Mouse (Mus musculus): ENCODE data around the gene Rhov. TPM values are rescaled to one million over a fixed set of nuclear protein-coding genes. Genes with fewer than 3 reads are reported as not detected.
A peak's percentile ranks its signal among the peaks of the same experiment; 100 is the strongest.

The Rhov gene
- polyA plus RNA-seq, 1 experiment from 2014 or later = 1.3 TPM

DNA sequence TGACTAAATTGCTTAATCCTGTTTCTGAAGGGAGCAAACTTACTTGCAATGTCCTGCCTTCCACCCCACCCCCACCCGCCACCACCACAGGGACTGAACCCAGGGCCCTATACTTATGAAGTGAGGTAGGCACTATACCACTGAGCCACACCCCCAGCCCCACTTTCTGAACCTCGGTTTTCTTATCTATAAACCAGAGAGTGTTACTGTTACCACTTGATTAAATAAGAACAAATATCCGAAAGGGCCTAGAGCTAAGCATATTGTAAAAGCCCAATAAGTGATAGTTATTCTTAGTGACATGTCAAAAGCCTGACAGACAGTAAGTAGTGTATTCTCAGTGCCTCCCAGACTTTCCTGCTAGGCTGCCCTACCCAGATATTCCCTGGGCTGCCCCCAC, 33.3 kb upstream of the Rhov start:
- Histone ChIP-seq H3K4me2 (no peak overlapping the region), H3K4me3 (ENCODE audit: low read depth, low read length) (no peak overlapping the region), H3K4me1 (ENCODE audit: control insufficient read depth, insufficient read depth, low read length) (peaks cover 19% of the 10 kb centered on the region), H3K27ac (ENCODE audit: low read depth, low read length) (no peak overlapping the region), H3K9me3 (ENCODE audit: control insufficient read depth, low read length) (no peaks in the 10 kb centered on the region), H3K36me3 (ENCODE audit: control insufficient read depth, insufficient read depth, low read length) (no peaks in the 10 kb centered on the region), H3K27me3 (ENCODE audit: control insufficient read depth, insufficient read depth, low read length) (no peaks in the 10 kb centered on the region), H3K9ac (ENCODE audit: low read length) (no peak overlapping the region)
- WGBS = 58% methylated on average over 3 of the region's 3 CpGs
- no peak for ATAC-seq (ENCODE audit: low FRiP score)
- no peak for DNase-seq (ENCODE audit: low spot score, missing footprints)

DNA sequence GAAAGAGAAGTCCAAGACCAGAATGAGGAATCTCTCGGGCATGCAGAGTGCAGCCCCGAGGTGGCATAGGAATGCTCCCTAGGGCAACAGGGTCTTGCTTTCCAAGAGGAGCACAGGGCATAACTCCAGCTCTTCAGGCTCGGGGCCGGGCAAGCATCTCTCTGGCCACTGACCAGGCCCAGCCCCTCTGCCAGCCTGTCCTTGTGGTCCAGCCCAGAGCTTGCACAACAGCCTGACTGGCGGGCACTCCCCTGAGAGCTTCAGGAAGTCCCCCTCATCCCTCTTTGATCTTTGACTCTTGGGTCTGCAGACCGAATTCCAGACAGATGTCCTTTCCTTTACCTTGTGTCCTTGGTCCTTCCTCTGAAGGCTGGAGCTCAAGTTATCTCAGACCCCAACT, 31.8 kb upstream of the Rhov start:
- WGBS = 70% methylated on average over 6 of the region's 6 CpGs
- Histone ChIP-seq H3K4me2 (no peak overlapping the region), H3K36me3 (ENCODE audit: control insufficient read depth, insufficient read depth, low read length) (no peaks in the 10 kb centered on the region), H3K9ac (ENCODE audit: low read length) (no peak overlapping the region), H3K4me1 (ENCODE audit: control insufficient read depth, insufficient read depth, low read length) (peaks cover 19% of the 10 kb centered on the region), H3K9me3 (ENCODE audit: control insufficient read depth, low read length) (no peaks in the 10 kb centered on the region), H3K27me3 (ENCODE audit: control insufficient read depth, insufficient read depth, low read length) (no peaks in the 10 kb centered on the region), H3K4me3 (ENCODE audit: low read depth, low read length) (no peak overlapping the region), H3K27ac (ENCODE audit: low read depth, low read length) (no peak overlapping the region)
- no peak for DNase-seq (ENCODE audit: low spot score, missing footprints)
- no peak for ATAC-seq (ENCODE audit: low FRiP score)

DNA sequence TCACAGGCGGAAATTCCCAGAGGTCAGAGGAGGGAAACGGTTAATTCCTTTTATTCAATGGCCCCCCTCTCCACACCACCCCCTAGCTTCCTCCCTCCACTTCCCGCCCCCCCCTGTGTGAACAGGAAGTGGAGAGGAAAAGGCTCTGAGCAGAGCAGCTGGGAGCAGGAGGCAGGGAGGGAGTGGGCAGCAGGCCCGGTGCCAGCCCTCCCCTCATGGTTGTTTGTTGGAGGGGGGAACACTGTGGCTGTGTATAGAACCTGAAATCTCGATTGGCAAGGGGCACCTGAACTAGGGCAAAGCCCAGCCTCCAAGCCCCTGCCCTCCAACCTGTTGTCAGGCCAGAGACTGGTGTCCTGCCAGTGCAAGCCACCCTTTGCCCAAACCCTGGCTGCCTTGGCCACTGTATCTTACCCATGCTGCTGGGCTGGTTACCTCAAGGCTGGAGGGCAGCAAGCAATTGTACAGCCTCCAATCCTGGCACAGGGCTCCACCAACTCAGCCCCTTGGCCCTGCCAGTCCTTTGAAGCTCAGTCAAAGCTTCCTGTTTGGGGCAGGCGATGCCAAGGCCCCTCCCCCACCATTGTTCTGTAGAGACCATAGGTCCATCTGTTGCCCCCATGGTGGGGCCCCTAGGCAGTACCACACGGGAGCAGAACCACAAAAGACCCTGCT, 29.9 kb upstream of the Rhov start:
- no peak overlapping the region for H3K4me3 ChIP-seq (ENCODE audit: low read depth, low read length)
- no peaks in the 10 kb centered on the region for H3K27me3 ChIP-seq (ENCODE audit: control insufficient read depth, insufficient read depth, low read length)
- no peaks in the 10 kb centered on the region for H3K9me3 ChIP-seq (ENCODE audit: control insufficient read depth, low read length)
- H3K4me2 ChIP-seq = no peak overlapping the region
- WGBS = 41% methylated on average over 7 of the region's 7 CpGs
- no peak overlapping the region for H3K27ac ChIP-seq (ENCODE audit: low read depth, low read length)
- ATAC-seq (ENCODE audit: low FRiP score) (peak; percentile 19; the same call in 1 of the 2 replicates), DNase-seq (ENCODE audit: low spot score, missing footprints) (no peak)
- H3K4me1 ChIP-seq (ENCODE audit: control insufficient read depth, insufficient read depth, low read length) = peaks cover 19% of the 10 kb centered on the region
- peaks cover 8% of the 10 kb centered on the region for H3K36me3 ChIP-seq (ENCODE audit: control insufficient read depth, insufficient read depth, low read length)
- H3K9ac ChIP-seq (ENCODE audit: low read length) = no peak overlapping the region

DNA sequence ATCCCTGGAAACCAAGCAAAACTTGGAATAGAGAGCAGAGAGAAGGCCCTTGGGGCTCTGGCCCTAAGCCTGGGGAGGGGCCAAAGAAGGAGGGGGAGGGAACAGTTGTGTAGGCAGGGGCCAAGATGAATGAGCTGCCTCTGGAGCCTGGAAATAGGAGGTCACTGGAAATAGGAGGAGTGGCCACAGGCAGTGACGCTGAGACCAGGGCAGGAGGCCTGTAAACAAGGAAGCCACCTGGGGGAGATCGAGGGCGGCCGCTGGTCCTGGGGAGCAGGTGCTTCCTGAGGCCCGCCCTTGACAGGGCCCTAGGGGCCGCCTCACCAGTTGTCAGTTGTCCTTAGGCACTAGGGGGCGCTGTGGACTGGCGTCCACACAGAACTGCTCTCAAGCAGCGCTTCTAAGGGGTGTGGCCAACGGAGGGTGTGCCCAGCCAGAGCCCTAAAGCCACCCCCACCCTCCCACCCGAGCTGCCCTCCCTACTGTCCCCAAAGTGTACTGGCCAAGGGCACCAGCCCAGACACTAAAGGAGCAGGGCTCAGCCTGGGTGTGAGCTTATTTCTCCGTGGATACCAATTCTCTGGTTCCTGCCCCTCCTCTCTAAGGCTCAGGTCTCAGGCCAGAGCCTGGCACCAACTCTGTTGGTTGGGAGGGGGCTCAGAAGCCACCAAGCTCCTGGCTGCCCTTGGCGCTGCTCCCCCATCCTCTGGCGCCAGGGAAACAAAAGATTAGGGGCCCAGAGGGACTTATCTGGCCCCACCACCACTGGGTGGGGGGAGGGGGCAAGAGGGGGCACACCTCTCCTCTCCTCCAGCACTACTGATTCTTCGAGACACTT, 29.1 kb upstream of the Rhov start:
- DNase-seq (ENCODE audit: low spot score, missing footprints) (peak; percentile 94), ATAC-seq (ENCODE audit: low FRiP score) (peak; percentile 86)
- H3K4me3 ChIP-seq (ENCODE audit: low read depth, low read length) = no peak overlapping the region
- peaks cover 8% of the 10 kb centered on the region for H3K36me3 ChIP-seq (ENCODE audit: control insufficient read depth, insufficient read depth, low read length)
- peaks cover 19% of the 10 kb centered on the region for H3K4me1 ChIP-seq (ENCODE audit: control insufficient read depth, insufficient read depth, low read length)
- H3K9ac ChIP-seq (ENCODE audit: low read length) = no peak overlapping the region
- no peak overlapping the region for H3K27ac ChIP-seq (ENCODE audit: low read depth, low read length)
- H3K27me3 ChIP-seq (ENCODE audit: control insufficient read depth, insufficient read depth, low read length) = no peaks in the 10 kb centered on the region
- H3K9me3 ChIP-seq (ENCODE audit: control insufficient read depth, low read length) = no peaks in the 10 kb centered on the region
- H3K4me2 ChIP-seq = peak overlapping the region; percentile 6; the same call in 1 of the 2 replicates
- WGBS = 9% methylated on average over 15 of the region's 15 CpGs

DNA sequence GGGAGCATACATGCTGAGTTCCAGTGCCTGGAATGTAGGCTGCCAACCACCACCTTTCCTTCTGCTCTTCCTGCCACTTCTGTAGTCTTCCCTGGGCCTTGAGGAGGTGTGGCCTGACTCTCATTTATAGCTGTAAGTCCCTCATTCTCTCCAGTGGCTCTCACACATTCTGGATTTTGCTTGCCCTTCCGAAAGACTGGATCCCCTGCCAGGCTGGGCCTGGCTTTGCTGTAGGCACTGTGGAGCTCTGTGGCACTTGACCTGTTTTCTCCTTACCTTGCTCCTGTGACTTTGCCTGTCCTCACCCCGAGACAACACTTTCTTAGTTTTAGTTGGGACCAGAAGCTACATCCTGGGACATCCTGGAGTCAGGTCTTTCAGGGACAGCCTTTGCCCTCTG, 27.8 kb upstream of the Rhov start:
- no peaks in the 10 kb centered on the region for H3K9me3 ChIP-seq (ENCODE audit: control insufficient read depth, low read length)
- H3K4me2 ChIP-seq = no peak overlapping the region
- ATAC-seq (ENCODE audit: low FRiP score) (no peak), DNase-seq (ENCODE audit: low spot score, missing footprints) (no peak)
- H3K27me3 ChIP-seq (ENCODE audit: control insufficient read depth, insufficient read depth, low read length) = no peaks in the 10 kb centered on the region
- H3K4me3 ChIP-seq (ENCODE audit: low read depth, low read length) = no peak overlapping the region
- H3K27ac ChIP-seq (ENCODE audit: low read depth, low read length) = 0 out of 2 replicates have a peak overlapping the region, but pooled peaks have one; percentile 1
- H3K36me3 ChIP-seq (ENCODE audit: control insufficient read depth, insufficient read depth, low read length) = peaks cover 8% of the 10 kb centered on the region
- WGBS = 85% methylated on average over 2 of the region's 2 CpGs
- no peak overlapping the region for H3K9ac ChIP-seq (ENCODE audit: low read length)
- peaks cover 14% of the 10 kb centered on the region for H3K4me1 ChIP-seq (ENCODE audit: control insufficient read depth, insufficient read depth, low read length)

DNA sequence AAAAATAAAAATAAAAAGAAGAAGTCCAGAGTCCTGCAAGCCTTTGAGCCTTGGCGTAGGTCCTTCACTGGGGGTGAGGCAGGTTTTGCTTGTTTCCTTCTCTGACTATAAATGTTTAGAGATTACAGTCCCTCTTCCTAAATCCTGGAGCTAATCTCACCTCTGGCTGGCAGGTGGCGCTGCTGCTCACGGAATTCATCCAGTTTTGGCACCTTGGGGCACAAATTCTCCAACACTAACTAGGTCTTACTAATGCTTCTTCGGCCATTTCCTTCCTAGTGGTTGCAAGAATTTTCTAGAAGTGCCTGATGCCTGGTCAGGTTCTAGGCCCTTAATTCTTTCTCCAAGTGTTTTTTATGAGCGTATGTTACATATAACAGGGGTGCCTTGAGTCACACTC, 27.3 kb upstream of the Rhov start:
- WGBS = 54% methylated on average over 5 of the region's 5 CpGs
- no peaks in the 10 kb centered on the region for H3K27me3 ChIP-seq (ENCODE audit: control insufficient read depth, insufficient read depth, low read length)
- H3K4me3 ChIP-seq (ENCODE audit: low read depth, low read length) = no peak overlapping the region
- no peak overlapping the region for H3K27ac ChIP-seq (ENCODE audit: low read depth, low read length)
- ATAC-seq (ENCODE audit: low FRiP score) (no peak), DNase-seq (ENCODE audit: low spot score, missing footprints) (peak; percentile 95)
- no peak overlapping the region for H3K4me2 ChIP-seq
- peaks cover 14% of the 10 kb centered on the region for H3K4me1 ChIP-seq (ENCODE audit: control insufficient read depth, insufficient read depth, low read length)
- H3K36me3 ChIP-seq (ENCODE audit: control insufficient read depth, insufficient read depth, low read length) = peaks cover 11% of the 10 kb centered on the region
- H3K9ac ChIP-seq (ENCODE audit: low read length) = no peak overlapping the region
- no peaks in the 10 kb centered on the region for H3K9me3 ChIP-seq (ENCODE audit: control insufficient read depth, low read length)

DNA sequence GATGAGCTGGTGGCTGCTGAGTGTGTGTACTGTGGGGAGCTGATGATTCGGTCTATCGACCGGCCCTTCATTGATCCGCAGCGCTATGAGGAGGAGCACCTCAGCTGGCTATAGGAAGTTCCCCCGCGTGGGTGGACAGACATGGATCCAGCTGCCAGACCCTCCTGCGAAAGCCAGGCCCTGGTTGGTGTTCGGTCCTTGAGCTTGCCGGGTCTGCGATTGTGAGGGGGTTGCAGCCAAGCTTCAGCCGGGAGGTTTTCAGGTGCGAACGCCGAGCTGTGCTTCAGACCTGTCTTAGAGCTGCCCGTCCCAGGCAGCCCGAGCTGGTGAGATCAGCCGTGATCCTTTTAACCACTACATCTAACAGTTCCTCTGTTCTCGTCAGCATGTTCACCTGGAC, 26.4 kb upstream of the Rhov start:
- no peaks in the 10 kb centered on the region for H3K9me3 ChIP-seq (ENCODE audit: control insufficient read depth, low read length)
- H3K4me1 ChIP-seq (ENCODE audit: control insufficient read depth, insufficient read depth, low read length) = peaks cover 14% of the 10 kb centered on the region
- 95% methylated on average over 18 of the region's 19 CpGs for WGBS
- H3K9ac ChIP-seq (ENCODE audit: low read length) = no peak overlapping the region
- no peak overlapping the region for H3K4me3 ChIP-seq (ENCODE audit: low read depth, low read length)
- peaks cover 12% of the 10 kb centered on the region for H3K36me3 ChIP-seq (ENCODE audit: control insufficient read depth, insufficient read depth, low read length)
- no peaks in the 10 kb centered on the region for H3K27me3 ChIP-seq (ENCODE audit: control insufficient read depth, insufficient read depth, low read length)
- ATAC-seq (ENCODE audit: low FRiP score) = no peak
- H3K4me2 ChIP-seq = no peak overlapping the region
- no peak for DNase-seq (ENCODE audit: low spot score, missing footprints)
- no peak overlapping the region for H3K27ac ChIP-seq (ENCODE audit: low read depth, low read length)

DNA sequence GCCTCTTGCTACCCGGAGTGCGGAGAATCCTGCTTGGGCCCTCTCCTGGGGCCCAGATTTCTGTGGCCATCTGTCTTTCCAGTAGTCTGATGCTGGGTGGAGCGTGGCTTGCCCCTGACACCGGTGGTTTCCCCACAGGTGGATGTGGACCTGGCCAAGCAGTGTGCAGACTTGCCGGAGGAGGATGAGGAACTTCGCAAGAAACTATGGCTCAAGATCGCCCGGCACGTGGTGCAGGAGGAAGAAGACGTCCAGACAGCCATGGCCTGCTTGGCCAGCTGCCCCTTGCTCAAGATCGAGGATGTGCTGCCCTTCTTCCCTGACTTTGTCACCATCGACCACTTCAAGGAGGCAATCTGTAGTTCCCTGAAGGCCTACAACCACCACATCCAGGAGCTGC, 25.7 kb upstream of the Rhov start:
- H3K27me3 ChIP-seq (ENCODE audit: control insufficient read depth, insufficient read depth, low read length) = no peaks in the 10 kb centered on the region
- 97% methylated on average over 12 of the region's 12 CpGs for WGBS
- no peak overlapping the region for H3K27ac ChIP-seq (ENCODE audit: low read depth, low read length)
- H3K4me1 ChIP-seq (ENCODE audit: control insufficient read depth, insufficient read depth, low read length) = peaks cover 14% of the 10 kb centered on the region
- H3K36me3 ChIP-seq (ENCODE audit: control insufficient read depth, insufficient read depth, low read length) = peaks cover 12% of the 10 kb centered on the region
- H3K9me3 ChIP-seq (ENCODE audit: control insufficient read depth, low read length) = no peaks in the 10 kb centered on the region
- no peak for ATAC-seq (ENCODE audit: low FRiP score)
- H3K4me3 ChIP-seq (ENCODE audit: low read depth, low read length) = no peak overlapping the region
- no peak overlapping the region for H3K9ac ChIP-seq (ENCODE audit: low read length)
- no peak overlapping the region for H3K4me2 ChIP-seq
- DNase-seq (ENCODE audit: low spot score, missing footprints) = no peak

DNA sequence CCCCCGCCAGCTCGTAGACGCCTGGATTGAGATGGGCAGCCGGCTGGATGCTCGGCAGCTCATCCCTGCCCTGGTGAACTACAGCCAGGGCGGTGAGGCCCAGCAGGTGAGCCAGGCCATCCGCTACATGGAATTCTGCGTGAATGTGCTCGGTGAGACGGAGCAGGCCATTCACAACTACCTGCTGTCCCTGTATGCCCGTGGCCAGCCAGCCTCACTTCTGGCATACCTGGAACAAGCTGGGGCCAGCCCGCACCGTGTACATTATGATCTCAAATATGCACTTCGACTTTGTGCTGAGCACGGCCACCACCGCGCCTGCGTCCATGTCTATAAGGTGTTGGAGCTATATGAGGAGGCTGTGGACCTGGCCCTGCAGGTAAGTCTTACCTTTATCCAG, 23.3 kb upstream of the Rhov start:
- no peak for ATAC-seq (ENCODE audit: low FRiP score)
- Histone ChIP-seq H3K9ac (ENCODE audit: low read length) (no peak overlapping the region), H3K27me3 (ENCODE audit: control insufficient read depth, insufficient read depth, low read length) (no peaks in the 10 kb centered on the region), H3K27ac (ENCODE audit: low read depth, low read length) (no peak overlapping the region), H3K4me2 (no peak overlapping the region), H3K4me3 (ENCODE audit: low read depth, low read length) (no peak overlapping the region), H3K9me3 (ENCODE audit: control insufficient read depth, low read length) (no peaks in the 10 kb centered on the region), H3K4me1 (ENCODE audit: control insufficient read depth, insufficient read depth, low read length) (peaks cover 4% of the 10 kb centered on the region; the same call in 1 of the 2 replicates), H3K36me3 (ENCODE audit: control insufficient read depth, insufficient read depth, low read length) (peaks cover 12% of the 10 kb centered on the region)
- WGBS = 96% methylated on average over 18 of the region's 18 CpGs
- DNase-seq (ENCODE audit: low spot score, missing footprints) = no peak

All from midbrain, embryonic 11.5 days (tissue).